ENCODE assay signal across 13 mouse cellular contexts in the genomic region with DNA sequence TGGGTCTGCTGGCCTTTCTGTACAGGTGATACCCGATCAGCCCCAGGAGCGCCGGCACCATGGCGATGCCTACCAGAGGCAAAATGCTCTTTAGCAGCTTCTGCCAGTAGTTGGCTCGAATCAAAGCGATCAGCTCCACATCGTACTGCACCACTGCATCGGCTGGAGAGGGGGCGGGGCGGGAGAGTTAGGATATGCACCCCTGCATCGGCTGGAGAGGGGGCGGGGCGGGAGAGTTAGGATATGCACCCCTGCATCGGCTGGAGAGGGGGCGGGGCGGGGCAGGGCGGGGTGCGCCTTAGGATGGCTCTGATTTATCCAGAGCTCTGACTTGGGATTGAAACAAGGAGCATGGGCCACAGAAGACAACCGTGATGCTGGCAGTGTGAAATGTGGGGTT. TPM values are rescaled to one million over a fixed set of nuclear protein-coding genes. Genes with fewer than 3 reads are reported as not detected.
DNase-seq lines count a peak whose midpoint lies in the region; ATAC-seq and TF ChIP-seq lines count a peak whose summit lies in the region.
"Had no signal": no experiment of that assay in that cellular context is flagged by ENCODE, and none has a peak within 500 bp of the region (broad histone marks: within the 10 kb centered on the region; RNA-seq: fewer than 3 reads in every experiment).

No protein-coding gene starts in this region.

- no peak for TF ChIP-seq EP300 in lung, postnatal 0 days (IDR thresholded peaks at IDR 0.05)

- peaks cover 40% of the 10 kb centered on the region for H3K27me3 ChIP-seq in heart, embryonic 12.5 days (replicated peaks)
- H3K27me3 ChIP-seq in lung, postnatal 0 days (replicated peaks; ENCODE audit: insufficient read depth, low read length), result no peaks in the 10 kb centered on the region
- H3K27me3 ChIP-seq in hindbrain, embryonic 15.5 days, result peaks cover 10% of the 10 kb centered on the region; the same call in 1 of the 2 replicates
- H3K27me3 ChIP-seq in neural tube, embryonic 14.5 days (ENCODE audit: control insufficient read depth, insufficient read depth, low read length), result peaks cover 5% of the 10 kb centered on the region; the same call in 1 of the 2 replicates
- H3K27me3 ChIP-seq: Patski had no signal

- no peak overlapping the region for H3K27ac ChIP-seq in heart, embryonic 12.5 days (ENCODE audit: poor library complexity, severe bottlenecking)
- no peak overlapping the region for H3K27ac ChIP-seq in lung, postnatal 0 days (ENCODE audit: low read length)
- no peak overlapping the region for H3K27ac ChIP-seq in hindbrain, embryonic 15.5 days (replicated peaks)
- no peak overlapping the region for H3K27ac ChIP-seq in neural tube, embryonic 14.5 days (ENCODE audit: low read depth, low read length)
- H3K27ac ChIP-seq: forebrain, embryonic 13.5 days had no signal

- TF ChIP-seq CTCF in lung, postnatal 0 days (IDR thresholded peaks at IDR 0.05), result no peak
- TF ChIP-seq CTCF in lung, adult 2 months (IDR thresholded peaks at IDR 0.05; ENCODE audit: insufficient read depth, low read length), result no peak

- no peaks in the 10 kb centered on the region for H3K9me3 ChIP-seq in heart, embryonic 12.5 days (replicated peaks)
- H3K9me3 ChIP-seq in lung, postnatal 0 days (ENCODE audit: low read length), result no peaks in the 10 kb centered on the region
- no peaks in the 10 kb centered on the region for H3K9me3 ChIP-seq in hindbrain, embryonic 15.5 days
- no peaks in the 10 kb centered on the region for H3K9me3 ChIP-seq in neural tube, embryonic 14.5 days (ENCODE audit: control insufficient read depth, low read length)
- H3K9me3 ChIP-seq: forebrain, embryonic 13.5 days had no signal

- 31% methylated on average over 19 of the region's 19 CpGs for WGBS in heart, embryonic 12.5 days
- WGBS in lung, postnatal 0 days, result 24% methylated on average over 16 of the region's 19 CpGs
- WGBS in lung, adult 2 months, result 44% methylated on average over 19 of the region's 19 CpGs
- 35% methylated on average over 17 of the region's 19 CpGs for WGBS in hindbrain, embryonic 15.5 days
- WGBS in neural tube, embryonic 14.5 days, result 34% methylated on average over 19 of the region's 19 CpGs

- no peak for ATAC-seq in heart, embryonic 12.5 days (ENCODE audit: insufficient number of reproducible peaks, low FRiP score)
- peak; percentile 10; the same call in 1 of the 2 replicates for ATAC-seq in lung, postnatal 0 days
- no peak for ATAC-seq in hindbrain, embryonic 15.5 days (ENCODE audit: low FRiP score, low read depth)
- no peak for ATAC-seq in neural tube, embryonic 14.5 days (ENCODE audit: low read depth)
- ATAC-seq: forebrain, embryonic 13.5 days; Patski had no signal

- TF ChIP-seq POLR2A in lung, adult 2 months (IDR thresholded peaks at IDR 0.05; ENCODE audit: borderline replicate concordance, extremely low read depth, low read depth, low read length), result no peak

- DNase-seq in heart, postnatal 25 days (ENCODE audit: low spot score), result no peak
- no peak for DNase-seq in lung, postnatal 0 days (ENCODE audit: low spot score)
- DNase-seq in lung, adult 2 months, result no peak
- DNase-seq in cerebellum, postnatal 4 days (ENCODE audit: low spot score in 2 of 2), result no peak
- no peak for DNase-seq in Muller cell, postnatal 12 days (ENCODE audit: inconsistent ontology term)
- DNase-seq: B cell, adult 2 months; cerebellum, postnatal 36 days had no signal

- H3K9ac ChIP-seq in heart, embryonic 12.5 days, result no peak overlapping the region
- H3K9ac ChIP-seq in lung, postnatal 0 days (replicated peaks; ENCODE audit: low read depth), result no peak overlapping the region
- H3K9ac ChIP-seq in hindbrain, embryonic 15.5 days, result no peak overlapping the region
- H3K9ac ChIP-seq in neural tube, embryonic 14.5 days (replicated peaks; ENCODE audit: low read depth, low read length), result no peak overlapping the region
- H3K9ac ChIP-seq: forebrain, embryonic 13.5 days had no signal

- H3K4me1 ChIP-seq in heart, embryonic 12.5 days (replicated peaks), result peaks cover 32% of the 10 kb centered on the region
- peaks cover 12% of the 10 kb centered on the region for H3K4me1 ChIP-seq in lung, postnatal 0 days (ENCODE audit: insufficient read depth, low read depth, low read length)
- peaks cover 3% of the 10 kb centered on the region; the same call in 1 of the 2 replicates for H3K4me1 ChIP-seq in lung, adult 2 months (ENCODE audit: control insufficient read depth, insufficient read depth, low read length)
- peaks cover 22% of the 10 kb centered on the region for H3K4me1 ChIP-seq in hindbrain, embryonic 15.5 days (replicated peaks)
- H3K4me1 ChIP-seq in neural tube, embryonic 14.5 days (ENCODE audit: control insufficient read depth, insufficient read depth, low read length), result peaks cover 7% of the 10 kb centered on the region; the same call in 1 of the 2 replicates

- H3K4me2 ChIP-seq in heart, embryonic 12.5 days, result peak overlapping the region; percentile 21; the same call in 1 of the 2 replicates
- H3K4me2 ChIP-seq in lung, postnatal 0 days (replicated peaks; ENCODE audit: low read depth, low read length), result no peak overlapping the region
- H3K4me2 ChIP-seq in hindbrain, embryonic 15.5 days, result peak overlapping the region; percentile 33
- H3K4me2 ChIP-seq in neural tube, embryonic 14.5 days (ENCODE audit: low read depth, low read length), result peak overlapping the region; percentile 6; the same call in 1 of the 2 replicates

- H3K36me3 ChIP-seq in heart, embryonic 12.5 days, result no peaks in the 10 kb centered on the region
- no peaks in the 10 kb centered on the region for H3K36me3 ChIP-seq in lung, postnatal 0 days (ENCODE audit: insufficient read depth, low read length)
- no peaks in the 10 kb centered on the region for H3K36me3 ChIP-seq in hindbrain, embryonic 15.5 days
- no peaks in the 10 kb centered on the region for H3K36me3 ChIP-seq in neural tube, embryonic 14.5 days (ENCODE audit: control insufficient read depth, insufficient read depth, low read length)

- intact Hi-C loops in heart, postnatal 25 days (cut with DNase I), result no loop called here

- H3K4me3 ChIP-seq in heart, embryonic 12.5 days, result no peak overlapping the region
- H3K4me3 ChIP-seq in lung, postnatal 0 days (ENCODE audit: low read depth, low read length), result no peak overlapping the region
- H3K4me3 ChIP-seq in lung, adult 2 months (replicated peaks; ENCODE audit: extremely low read depth, low read depth, low read length), result no peak overlapping the region
- H3K4me3 ChIP-seq in hindbrain, embryonic 15.5 days, result 0 out of 2 replicates have a peak overlapping the region, but pooled peaks have one; percentile 5
- no peak overlapping the region for H3K4me3 ChIP-seq in neural tube, embryonic 14.5 days (ENCODE audit: low read depth, low read length)
- H3K4me3 ChIP-seq: forebrain, embryonic 13.5 days had no signal

RNA-seq across cellular contexts. Expression of a gene that starts 3.6 kb away (rescaled TPM):
- 13.2 and 17.8 TPM in 2 replicates for polyA plus RNA-seq in heart, embryonic 12.5 days (2016; fragmentation: Nextera tagmentation; extraction: Ambion mirVana)
- total RNA-seq in heart, postnatal 25 days (2021), result 1 to 10 TPM; 4.7 to 7.2 TPM
- polyA plus RNA-seq in lung, postnatal 0 days (2015; fragmentation: Nextera tagmentation; extraction: Ambion mirVana), result 45.2 and 45.5 TPM in 2 replicates
- 11.1 and 12.5 TPM in 2 replicates for polyA plus RNA-seq in lung, adult 2 months (2012; rRNA removed)
- 5.7 TPM in 2 replicates for polyA plus RNA-seq in hindbrain, embryonic 15.5 days (2015; fragmentation: Nextera tagmentation; extraction: Ambion mirVana)
- 3.6 and 7.1 TPM in 2 replicates for polyA plus RNA-seq in neural tube, embryonic 14.5 days (2014; fragmentation: Nextera tagmentation; extraction: Ambion mirVana)

RNA-seq across cellular contexts. Expression of a gene that starts 16.4 kb away (rescaled TPM):
- 0.33 and 0.62 TPM in 2 replicates for polyA plus RNA-seq in heart, embryonic 12.5 days (2016; fragmentation: Nextera tagmentation; extraction: Ambion mirVana)
- under 1 TPM in 1 of 2 experiments, not detected in 1; 0.18 TPM for total RNA-seq in heart, postnatal 25 days (2021)
- polyA plus RNA-seq in lung, postnatal 0 days (2015; fragmentation: Nextera tagmentation; extraction: Ambion mirVana), result 3.7 and 5.1 TPM in 2 replicates
- 3.1 and 3.6 TPM in 2 replicates for polyA plus RNA-seq in lung, adult 2 months (2012; rRNA removed)
- 6.8 TPM in 2 replicates for polyA plus RNA-seq in hindbrain, embryonic 15.5 days (2015; fragmentation: Nextera tagmentation; extraction: Ambion mirVana)
- polyA plus RNA-seq in neural tube, embryonic 14.5 days (2014; fragmentation: Nextera tagmentation; extraction: Ambion mirVana), result 5.2 and 6.0 TPM in 2 replicates
- total RNA-seq: liver, adult 2 months had no signal
- polyA plus RNA-seq: liver, adult 2 months had no signal

RNA-seq across cellular contexts. Expression of a gene that starts 38.6 kb away (rescaled TPM):
- polyA plus RNA-seq in heart, embryonic 12.5 days (2016; fragmentation: Nextera tagmentation; extraction: Ambion mirVana), result 46.3 and 46.9 TPM in 2 replicates
- total RNA-seq in heart, postnatal 25 days (2021), result 10 to 100 TPM; 18.5 to 20.8 TPM
- polyA plus RNA-seq in lung, postnatal 0 days (2015; fragmentation: Nextera tagmentation; extraction: Ambion mirVana), result 47.1 and 56.0 TPM in 2 replicates
- 110 and 166 TPM in 2 replicates for polyA plus RNA-seq in lung, adult 2 months (2012; rRNA removed)
- polyA plus RNA-seq in hindbrain, embryonic 15.5 days (2015; fragmentation: Nextera tagmentation; extraction: Ambion mirVana), result 100.0 and 107 TPM in 2 replicates
- polyA plus RNA-seq in neural tube, embryonic 14.5 days (2014; fragmentation: Nextera tagmentation; extraction: Ambion mirVana), result 66.3 and 77.2 TPM in 2 replicates

RNA-seq across cellular contexts. Expression of a gene that starts 47.2 kb away (rescaled TPM):
- 0.91 and 1.1 TPM in 2 replicates for polyA plus RNA-seq in heart, embryonic 12.5 days (2016; fragmentation: Nextera tagmentation; extraction: Ambion mirVana)
- 1 to 10 TPM; 1.3 to 1.5 TPM for total RNA-seq in heart, postnatal 25 days (2021)
- 3.1 and 3.9 TPM in 2 replicates for polyA plus RNA-seq in lung, postnatal 0 days (2015; fragmentation: Nextera tagmentation; extraction: Ambion mirVana)
- polyA plus RNA-seq in lung, adult 2 months (2012; rRNA removed), result 19.6 and 23.6 TPM in 2 replicates
- 10.3 and 10.4 TPM in 2 replicates for polyA plus RNA-seq in hindbrain, embryonic 15.5 days (2015; fragmentation: Nextera tagmentation; extraction: Ambion mirVana)
- polyA plus RNA-seq in neural tube, embryonic 14.5 days (2014; fragmentation: Nextera tagmentation; extraction: Ambion mirVana), result 4.7 and 7.3 TPM in 2 replicates

RNA-seq across cellular contexts. Expression of a gene that starts 53.5 kb away (rescaled TPM):
- polyA plus RNA-seq in heart, embryonic 12.5 days (2016; fragmentation: Nextera tagmentation; extraction: Ambion mirVana), result not detected in 2 replicates
- total RNA-seq in heart, postnatal 25 days (2021), result under 1 TPM; 0.34 to 0.57 TPM
- polyA plus RNA-seq in lung, postnatal 0 days (2015; fragmentation: Nextera tagmentation; extraction: Ambion mirVana), result 0.13 and 0.14 TPM in 2 replicates
- 21.8 and 37.4 TPM in 2 replicates for polyA plus RNA-seq in lung, adult 2 months (2012; rRNA removed)
- polyA plus RNA-seq in hindbrain, embryonic 15.5 days (2015; fragmentation: Nextera tagmentation; extraction: Ambion mirVana), result not detected in 2 replicates
- 0.19 TPM in 1 of 2 replicates, not detected in the other for polyA plus RNA-seq in neural tube, embryonic 14.5 days (2014; fragmentation: Nextera tagmentation; extraction: Ambion mirVana)
- total RNA-seq: liver, adult 2 months had no signal
- polyA plus RNA-seq: forebrain, embryonic 13.5 days; liver, adult 2 months; Patski had no signal
